Mouse (Mus musculus) lung, postnatal 0 days (tissue): ENCODE measurements at regions not wholly inside any gene's neighbourhood (a gene's known extent, or its start where the extent isn't known, plus 50 kb on each side); places are given as distances from the start of the nearest gene placed in this dataset. TPM values are rescaled to one million over a fixed set of nuclear protein-coding genes. Genes with fewer than 3 reads are reported as not detected.

ENCODE experiments used
- ATAC-seq: fragments of 200-750 bp; cut with Nextera tagmentation; 2 replicates; pipeline ENCODE4 v1.8.0; 2017; ENCODE audit warnings: moderate library complexity
- DNase-seq: peaks from one replicate; pipeline ENCODE4 v3.0.0-alpha.2; 2016; ENCODE audit warnings: low spot score
- H3K27ac ChIP-seq: fragments of 300-500 bp; sonication (generic); 2 replicates; pipeline ENCODE4 v1.5.1; 2014; ENCODE audit warnings: antibody characterized with exemption, mild to moderate bottlenecking, low read length, mixed read lengths
- H3K27me3 ChIP-seq: fragments of 300-500 bp; sonication (generic); replicated peaks from 2 replicates; pipeline ENCODE4 v1.6.1; 2014; ENCODE audit warnings: low read length, mixed read lengths; ENCODE audit not compliant: insufficient read depth
- H3K36me3 ChIP-seq: fragments of 300-500 bp; sonication (generic); 2 replicates; pipeline ENCODE4 v1.6.1; 2014; ENCODE audit warnings: low read length, mixed read lengths; ENCODE audit not compliant: insufficient read depth
- H3K4me1 ChIP-seq: fragments of 300-500 bp; sonication (generic); 2 replicates; pipeline ENCODE4 v1.6.1; 2014; ENCODE audit warnings: antibody characterized with exemption, low read depth, low read length, mixed read lengths; ENCODE audit not compliant: insufficient read depth
- H3K4me2 ChIP-seq: fragments of 300-500 bp; sonication (generic); replicated peaks from 2 replicates; pipeline ENCODE4 v1.6.1; 2014; ENCODE audit warnings: low read depth, mild to moderate bottlenecking, low read length, moderate library complexity, mixed read lengths
- H3K4me3 ChIP-seq: fragments of 300-500 bp; sonication (generic); 2 replicates; pipeline ENCODE4 v1.5.1; 2014; ENCODE audit warnings: low read depth, low read length
- H3K9ac ChIP-seq: fragments of 300-500 bp; sonication (generic); replicated peaks from 2 replicates; pipeline ENCODE4 v1.6.1; 2014; ENCODE audit warnings: low read depth, mild to moderate bottlenecking
- H3K9me3 ChIP-seq: fragments of 300-500 bp; sonication (generic); 2 replicates; pipeline ENCODE4 v1.6.1; 2016; ENCODE audit warnings: low read length, mixed read lengths
- CTCF ChIP-seq: IDR thresholded peaks from 2 replicates; pipeline ENCODE4 v1.5.1; 2016; ENCODE audit warnings: antibody characterized with exemption, mild to moderate bottlenecking
- EP300 ChIP-seq: IDR thresholded peaks from 2 replicates; pipeline ENCODE4 v1.6.1; 2016; ENCODE audit warnings: antibody characterized with exemption, mild to moderate bottlenecking, control low read depth
- WGBS: fragments of 180-500 bp; shearing (Covaris S2); extraction: QIAGEN DNeasy Blood & Tissue Kit; methylation state at CpG from one replicate; pipeline ENCODE4 v1.1.7; 2014; 5-methylcytosine and 5-hydroxymethylcytosine counted together
- microRNA-seq: library from miRNA; unstranded; fragments of <30 nt; microRNA quantifications from one replicate; pipeline ENCODE4, GENCODE M21; 2016

GRCm38 (mm10) chr3:3016572-3016971 lies 2734.0 kb upstream of the Gm8797 start:
- DNase-seq (no peak), ATAC-seq (no peak)
- 79% methylated on average over 1 of the region's 1 CpGs for WGBS
- H3K36me3 ChIP-seq = no peaks in the 10 kb centered on the region
- TF ChIP-seq EP300 = no peak
- no peak for TF ChIP-seq CTCF
- 0 out of 2 replicates have a peak, but pooled peaks cover 10% of the 10 kb centered on the region for H3K9me3 ChIP-seq
- H3K4me3 ChIP-seq = no peak overlapping the region
- H3K9ac ChIP-seq = no peak overlapping the region
- H3K27ac ChIP-seq = no peak overlapping the region
- no peak overlapping the region for H3K4me2 ChIP-seq
- no peaks in the 10 kb centered on the region for H3K4me1 ChIP-seq
- H3K27me3 ChIP-seq = no peaks in the 10 kb centered on the region

GRCm38 (mm10) chr3:3032793-3033192 lies 2717.8 kb upstream of the Gm8797 start:
- Histone ChIP-seq H3K9me3 (no peaks in the 10 kb centered on the region), H3K9ac (no peak overlapping the region), H3K4me2 (no peak overlapping the region), H3K4me1 (no peaks in the 10 kb centered on the region), H3K27ac (no peak overlapping the region), H3K36me3 (no peaks in the 10 kb centered on the region), H3K27me3 (no peaks in the 10 kb centered on the region), H3K4me3 (no peak overlapping the region)
- ATAC-seq (no peak), DNase-seq (no peak)
- TF ChIP-seq EP300 = no peak
- no peak for TF ChIP-seq CTCF
- WGBS = 84% methylated on average over 2 of the region's 2 CpGs

Small RNA genes lying in the stretch of these regions (microRNA-seq; reads per million reads assigned to microRNA genes)
- gene Gm27460 (not detected), gene Gm28002 (not detected)
